Mouse (Mus musculus) thymus, adult 2 months (tissue): Measurements from ENCODE around the gene Apba2.

Source experiments
- CTCF ChIP-seq: fragments of 200-500 bp; IDR thresholded peaks from 2 replicates; pipeline ENCODE4 v1.5.1; 2012; ENCODE audit warnings: mild to moderate bottlenecking, control low read depth, low read length, moderate library complexity, borderline replicate concordance; ENCODE audit not compliant: control insufficient read depth, poor library complexity, insufficient read depth; ENCODE audit errors: extremely low read depth
- POLR2A ChIP-seq: fragments of 200-500 bp; IDR thresholded peaks from 2 replicates; pipeline ENCODE4 v1.6.1; 2012; ENCODE audit warnings: mild to moderate bottlenecking, low read length, control low read depth, moderate library complexity; ENCODE audit not compliant: control insufficient read depth, poor library complexity, insufficient read depth; ENCODE audit errors: extremely low read depth

DNA sequence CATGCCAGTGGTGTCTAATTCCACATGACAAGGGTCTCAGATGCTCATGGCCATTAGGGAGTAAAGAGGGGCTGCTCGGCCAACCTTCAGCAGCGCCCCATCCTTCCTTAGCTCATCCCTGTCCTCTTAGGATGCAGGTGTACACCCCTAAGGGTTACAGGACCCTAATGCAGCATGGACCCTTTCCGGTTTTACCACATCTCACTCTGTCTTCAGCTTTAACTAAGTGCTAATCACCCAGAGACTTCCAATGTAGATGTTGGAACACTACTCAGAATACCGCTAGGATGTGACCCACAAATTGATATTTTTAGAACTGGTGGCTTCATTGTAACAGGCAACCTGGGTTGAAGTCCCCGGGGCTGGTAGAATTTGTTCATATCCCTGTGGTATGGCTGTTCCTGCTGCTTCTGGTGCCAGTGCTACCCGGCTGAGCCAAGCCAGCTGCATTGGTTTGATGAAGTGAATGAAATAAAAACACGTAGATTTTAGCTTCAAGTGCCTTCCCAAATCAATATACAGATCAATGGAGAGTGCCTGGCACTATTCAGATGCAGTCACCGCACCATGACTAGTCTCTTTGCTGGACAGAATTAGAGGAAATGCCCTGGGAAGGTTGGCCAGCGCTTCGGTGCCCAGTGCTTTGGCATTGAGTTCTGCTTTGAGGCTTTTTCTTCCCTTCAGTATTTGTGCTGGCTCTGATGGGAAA lies 178.4 kb downstream of the Apba2 start:
- TF ChIP-seq CTCF (no peak), POLR2A (no peak)
